Mouse (Mus musculus) thymus, postnatal 4 days (tissue): ENCODE data around the gene Ulk1.

Experiments
- DNase-seq: peaks from one replicate; pipeline ENCODE4 v3.0.0; 2021

The Ulk1 gene

GRCm38 (mm10) chr5:110763890-110764289, 46.0 kb downstream of the Ulk1 start:
- no peak for DNase-seq

DNA sequence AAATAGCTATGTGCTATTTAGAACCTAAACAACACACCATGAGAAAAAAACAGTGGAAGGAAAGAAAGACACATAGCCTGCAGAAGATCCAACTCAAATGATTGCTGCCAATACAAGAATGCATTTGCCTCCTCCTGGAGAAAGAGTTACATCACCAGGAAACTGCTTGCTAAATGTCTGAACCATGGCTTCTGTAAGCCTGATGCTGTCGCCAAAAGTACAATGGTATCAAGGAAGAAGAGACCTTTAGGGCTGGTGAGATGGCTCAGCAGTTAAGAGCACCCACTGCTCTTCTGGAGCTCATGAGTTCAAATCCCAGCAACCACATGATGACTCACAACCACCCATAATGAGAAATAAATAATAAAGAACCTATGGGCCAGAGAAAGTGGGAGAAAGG, 64.9 kb downstream of the Ulk1 start:
- no peak for DNase-seq

DNA sequence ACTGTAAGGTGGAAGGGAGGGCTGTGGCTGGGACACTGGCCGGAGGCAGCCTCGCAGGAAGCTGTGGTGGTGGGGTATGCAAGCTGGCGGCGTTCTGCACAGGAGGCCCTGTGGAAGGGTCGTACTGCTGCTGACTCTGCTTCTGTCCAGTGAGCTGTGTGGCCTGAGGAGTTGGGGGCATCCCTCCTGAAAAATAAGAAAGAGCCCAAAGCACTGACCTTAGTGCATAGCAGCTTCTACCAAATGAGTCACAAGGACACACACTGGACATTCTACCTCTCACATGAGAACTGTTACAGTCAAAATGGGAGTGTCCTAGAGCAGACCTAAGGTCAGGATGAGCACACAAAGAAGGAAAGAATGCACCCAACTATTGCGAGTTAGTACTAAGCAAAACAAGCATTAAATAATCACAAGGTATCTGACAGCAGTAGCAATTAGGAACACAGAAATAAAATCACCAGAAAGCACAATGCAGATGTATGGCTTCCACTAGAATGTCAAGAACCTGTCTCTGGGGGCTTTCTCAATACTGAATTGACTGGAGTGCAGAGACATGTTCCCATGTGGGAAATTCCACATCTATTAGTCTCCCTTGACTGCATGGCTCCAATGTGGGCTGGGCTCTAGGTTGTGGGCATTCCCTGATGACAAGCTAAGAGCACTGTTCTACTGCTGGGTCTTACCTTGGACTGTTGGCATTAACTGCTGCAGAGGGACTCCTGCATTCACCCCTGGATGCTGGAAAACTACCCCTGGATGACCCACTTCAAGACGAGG, 70.2 kb downstream of the Ulk1 start:
- no peak for DNase-seq

GRCm38 (mm10) chr5:110735606-110736005, 74.3 kb downstream of the Ulk1 start:
- DNase-seq, result no peak
